12 mouse cellular contexts compared by ENCODE assay signal in genomic region chr2:167277026-167277425, GRCm38 (mm10). TPM values are rescaled to one million over a fixed set of nuclear protein-coding genes. Genes with fewer than 3 reads are reported as not detected.
DNase-seq lines count a peak whose midpoint lies in the region; ATAC-seq and TF ChIP-seq lines count a peak whose summit lies in the region.
"Had no signal": no experiment of that assay in that cellular context is flagged by ENCODE, and none has a peak within 500 bp of the region (broad histone marks: within the 10 kb centered on the region; RNA-seq: fewer than 3 reads in every experiment).

No protein-coding gene starts in this region.

- H3K4me1 ChIP-seq in heart, embryonic 11.5 days (ENCODE audit: control insufficient read depth, insufficient read depth, low read length): no peaks in the 10 kb centered on the region
- H3K4me1 ChIP-seq in forebrain, embryonic 10.5 days: peaks cover 9% of the 10 kb centered on the region

- no peaks in the 10 kb centered on the region for H3K9me3 ChIP-seq in heart, embryonic 11.5 days (replicated peaks; ENCODE audit: control insufficient read depth, low read length)
- no peaks in the 10 kb centered on the region for H3K9me3 ChIP-seq in forebrain, embryonic 10.5 days

- DNase-seq in heart, adult 11 months: peak; percentile 84
- DNase-seq in left cerebral cortex, adult 2 months (ENCODE audit: extremely low spot score in 1 of 2, low spot score in 2 of 2): peak; percentile 5 to 6
- DNase-seq in left cerebral cortex, postnatal 36 days (ENCODE audit: low spot score in 2 of 2): no peak
- peak; percentile 4 for DNase-seq in thymus, postnatal 4 days
- no peak for DNase-seq in thymus, postnatal 25 days
- peak; percentile 2 for DNase-seq in urinary bladder, postnatal 25 days (ENCODE audit: low spot score)
- no peak for DNase-seq in forebrain, embryonic 10.5 days (ENCODE audit: extremely low spot score, low spot score)
- DNase-seq: cerebellum, adult 9-11 months had no signal

- WGBS in heart, embryonic 11.5 days (ENCODE audit: insufficient replicate concordance): 76% methylated on average over 13 of the region's 13 CpGs
- WGBS in forebrain, embryonic 10.5 days: 75% methylated on average over 13 of the region's 13 CpGs

- no peak for TF ChIP-seq CTCF in left cerebral cortex, adult 2 months (IDR thresholded peaks at IDR 0.05)

- H3K27ac ChIP-seq in heart, embryonic 11.5 days (ENCODE audit: low read depth, low read length): no peak overlapping the region
- no peak overlapping the region for H3K27ac ChIP-seq in left cerebral cortex, adult 2 months
- H3K27ac ChIP-seq in forebrain, embryonic 10.5 days: no peak overlapping the region

- H3K4me3 ChIP-seq in heart, embryonic 11.5 days (ENCODE audit: low read depth, low read length): no peak overlapping the region
- H3K4me3 ChIP-seq in left cerebral cortex, adult 2 months: no peak overlapping the region
- H3K4me3 ChIP-seq in forebrain, embryonic 10.5 days: no peak overlapping the region

- no peak for ATAC-seq in heart, embryonic 11.5 days (replicated peaks; ENCODE audit: insufficient number of reproducible peaks, low FRiP score, low TSS enrichment)
- ATAC-seq: activated CD4-positive, CD25-positive, alpha-beta regulatory T cell, adult 4 months had no signal

- intact Hi-C loops in left cerebral cortex, adult 2 months (cut with DNase I): no loop called here
- intact Hi-C loops in left cerebral cortex, postnatal 36 days (cut with DNase I): loop anchor here (5.0 kb wide), 1 partner anchor 185 kb away; no protein-coding TSS in a partner anchor

- H3K36me3 ChIP-seq in heart, embryonic 11.5 days (ENCODE audit: control insufficient read depth, insufficient read depth, low read length): no peaks in the 10 kb centered on the region
- no peaks in the 10 kb centered on the region for H3K36me3 ChIP-seq in forebrain, embryonic 10.5 days (replicated peaks)

- peaks cover 3% of the 10 kb centered on the region; the same call in 1 of the 2 replicates for H3K27me3 ChIP-seq in heart, embryonic 11.5 days (ENCODE audit: control insufficient read depth, insufficient read depth, low read length)
- no peaks in the 10 kb centered on the region for H3K27me3 ChIP-seq in forebrain, embryonic 10.5 days (ENCODE audit: poor library complexity, severe bottlenecking)

- H3K4me2 ChIP-seq in heart, embryonic 11.5 days: no peak overlapping the region
- H3K4me2 ChIP-seq: liver, embryonic 11.5 days; midbrain, embryonic 11.5 days had no signal

- H3K9ac ChIP-seq in heart, embryonic 11.5 days (ENCODE audit: low read depth, low read length): no peak overlapping the region

RNA-seq across cellular contexts. Expression of gene Ptgis, which starts 36.6 kb away (rescaled TPM):
- polyA plus RNA-seq in heart, embryonic 11.5 days (2014; fragmentation: Nextera tagmentation; extraction: Ambion mirVana): 19.6 and 21.6 TPM in 2 replicates
- total RNA-seq in left cerebral cortex, adult 2 months (2021): 1 to 10 TPM; 1.4 to 1.8 TPM
- total RNA-seq in left cerebral cortex, postnatal 36 days (2021): 1 to 10 TPM; 1.6 to 1.8 TPM
- polyA plus RNA-seq in forebrain, embryonic 10.5 days (2016; fragmentation: Nextera tagmentation; extraction: Ambion mirVana): 13.5 and 13.7 TPM in 2 replicates

Comparison
In these comparisons a context has a peak if more than half of its experiments do, and no peak if none do; other contexts are left out.
1. DNase-seq: peak in heart, adult 11 months (single experiment), left cerebral cortex, adult 2 months (2 of 2), thymus, postnatal 4 days (single experiment) and urinary bladder, postnatal 25 days (single experiment); none in left cerebral cortex, postnatal 36 days (0 of 2), thymus, postnatal 25 days (single experiment) and forebrain, embryonic 10.5 days (single experiment).